Mouse (Mus musculus) hindbrain, embryonic 13.5 days (tissue): ENCODE results near the gene Mapk11. TPM values are rescaled to one million over a fixed set of nuclear protein-coding genes. Genes with fewer than 3 reads are reported as not detected.

Experiments used
- ATAC-seq: fragments of 200-750 bp; cut with Nextera tagmentation; 2 replicates; pipeline ENCODE4 v1.8.0; 2017; ENCODE audit warnings: moderate TSS enrichment; ENCODE audit not compliant: low FRiP score
- H3K27ac ChIP-seq: fragments of 300-500 bp; sonication (generic); 2 replicates; pipeline ENCODE4 v1.5.1; 2015; ENCODE audit warnings: inconsistent platforms, mild to moderate bottlenecking, moderate library complexity
- H3K27me3 ChIP-seq: fragments of 300-500 bp; sonication (generic); 2 replicates; pipeline ENCODE4 v1.6.1; 2015; ENCODE audit warnings: mild to moderate bottlenecking, inconsistent platforms
- H3K36me3 ChIP-seq: fragments of 300-500 bp; sonication (generic); 2 replicates; pipeline ENCODE4 v1.6.1; 2015; ENCODE audit warnings: mild to moderate bottlenecking, inconsistent platforms
- H3K4me1 ChIP-seq: fragments of 300-500 bp; sonication (generic); replicated peaks from 2 replicates; pipeline ENCODE4 v1.6.1; 2015; ENCODE audit warnings: inconsistent platforms
- H3K4me2 ChIP-seq: fragments of 300-500 bp; sonication (generic); 2 replicates; pipeline ENCODE4 v1.6.1; 2015; ENCODE audit warnings: inconsistent platforms, mild to moderate bottlenecking, moderate library complexity
- H3K4me3 ChIP-seq: fragments of 300-500 bp; sonication (generic); 2 replicates; pipeline ENCODE4 v1.5.1; 2015; ENCODE audit warnings: mild to moderate bottlenecking, inconsistent platforms
- H3K9ac ChIP-seq: fragments of 300-500 bp; sonication (generic); 2 replicates; pipeline ENCODE4 v1.6.1; 2015; ENCODE audit warnings: mild to moderate bottlenecking, inconsistent platforms
- H3K9me3 ChIP-seq: fragments of 300-500 bp; sonication (generic); 2 replicates; pipeline ENCODE4 v1.6.1; 2016; ENCODE audit warnings: inconsistent platforms
- WGBS: fragments of 180-500 bp; shearing (Covaris S2); methylation state at CpG from one replicate; pipeline ENCODE4 v1.1.7; 2015; 5-methylcytosine and 5-hydroxymethylcytosine counted together
- polyA plus RNA-seq: library from polyadenylated mRNA; unstranded; fragments of >200 nt; fragmentation: Nextera tagmentation; extraction: Ambion mirVana; gene quantifications from 2 replicates; pipeline ENCODE4 v1.2.1, GENCODE M21; 2015

Mapk11 gene
- polyA plus RNA-seq, 1 experiment from 2014 or later, result 36.5 TPM

GRCm38 (mm10) chr15:89122649-89123366 is 26.6 kb downstream of the Mapk11 start, which contains the start of gene Tubgcp6:
TSS of gene Tubgcp6 (minus strand) at chr15:89123112.
- peak; percentile 84 for ATAC-seq

DNA sequence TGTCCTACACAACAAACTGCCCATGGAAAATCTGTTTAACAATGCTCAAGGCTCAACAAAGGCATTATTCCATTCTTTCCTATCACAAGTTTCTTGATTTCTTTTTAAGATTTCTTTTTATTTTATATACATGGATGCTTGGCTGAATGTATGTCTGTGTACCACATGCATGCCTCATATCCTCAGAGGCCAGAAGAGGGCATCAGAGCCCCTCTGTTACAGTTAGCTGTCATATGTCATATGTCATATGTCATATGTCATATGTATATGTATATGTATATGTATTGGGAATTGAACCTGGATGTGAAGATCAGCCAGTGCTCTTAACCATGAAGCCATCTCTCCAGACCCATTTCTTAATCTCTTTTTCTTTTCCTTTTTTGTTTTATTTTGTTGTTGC is 31.4 kb downstream of the Mapk11 start:
- H3K36me3 ChIP-seq, result peaks cover 51% of the 10 kb centered on the region

More at GRCm38 (mm10) chr15:89122649-89123366, 26.6 kb downstream of the Mapk11 start, which contains the start of gene Tubgcp6:
- Histone ChIP-seq H3K4me3 (peak within 1 kb of the TSS; percentile 86), H3K36me3 (peaks cover 21% of the 10 kb centered on the region), H3K27ac (peak within 1 kb of the TSS; percentile 92), H3K4me2 (peak within 1 kb of the TSS; percentile 97), H3K4me1 (peaks cover 53% of the 10 kb centered on the region), H3K9ac (peak within 1 kb of the TSS; percentile 87), H3K9me3 (no peaks in the 10 kb centered on the region), H3K27me3 (no peaks in the 10 kb centered on the region)
- WGBS, result under 1% methylated on average over 47 of the region's 47 CpGs

GRCm38 (mm10) chr15:89110147-89110546 is 39.3 kb downstream of the Mapk11 start:
- Histone ChIP-seq H3K9me3 (no peaks in the 10 kb centered on the region), H3K4me3 (no peak overlapping the region), H3K4me2 (no peak overlapping the region), H3K27me3 (no peaks in the 10 kb centered on the region), H3K27ac (no peak overlapping the region), H3K9ac (no peak overlapping the region), H3K4me1 (no peaks in the 10 kb centered on the region), H3K36me3 (peaks cover 94% of the 10 kb centered on the region)
- no peak for ATAC-seq
- 86% methylated on average over 9 of the region's 9 CpGs for WGBS

More for the DNA sequence above, 31.4 kb downstream of the Mapk11 start:
- Histone ChIP-seq H3K4me1 (peaks cover 37% of the 10 kb centered on the region), H3K9ac (no peak overlapping the region), H3K4me2 (no peak overlapping the region), H3K4me3 (no peak overlapping the region), H3K9me3 (no peaks in the 10 kb centered on the region), H3K27ac (no peak overlapping the region), H3K27me3 (no peaks in the 10 kb centered on the region)
- ATAC-seq, result no peak

- no peak overlapping the region for H3K4me3 ChIP-seq
- no peaks in the 10 kb centered on the region for H3K9me3 ChIP-seq
- no peak for ATAC-seq
- H3K4me2 ChIP-seq, result no peak overlapping the region
- H3K27ac ChIP-seq, result no peak overlapping the region
- H3K36me3 ChIP-seq, result peaks cover 100% of the 10 kb centered on the region
- H3K9ac ChIP-seq, result no peak overlapping the region
- H3K4me1 ChIP-seq, result no peaks in the 10 kb centered on the region
- 96% methylated on average over 1 of the region's 1 CpGs for WGBS
- no peaks in the 10 kb centered on the region for H3K27me3 ChIP-seq
Observed at GRCm38 (mm10) chr15:89106976-89107375, 42.5 kb downstream of the Mapk11 start.

GRCm38 (mm10) chr15:89106073-89106472 is 43.4 kb downstream of the Mapk11 start:
- Histone ChIP-seq H3K4me1 (no peaks in the 10 kb centered on the region), H3K27ac (no peak overlapping the region), H3K27me3 (no peaks in the 10 kb centered on the region), H3K9ac (no peak overlapping the region), H3K9me3 (no peaks in the 10 kb centered on the region), H3K4me2 (no peak overlapping the region), H3K4me3 (no peak overlapping the region), H3K36me3 (peaks cover 100% of the 10 kb centered on the region)
- 92% methylated on average over 13 of the region's 13 CpGs for WGBS
- ATAC-seq, result no peak

DNA sequence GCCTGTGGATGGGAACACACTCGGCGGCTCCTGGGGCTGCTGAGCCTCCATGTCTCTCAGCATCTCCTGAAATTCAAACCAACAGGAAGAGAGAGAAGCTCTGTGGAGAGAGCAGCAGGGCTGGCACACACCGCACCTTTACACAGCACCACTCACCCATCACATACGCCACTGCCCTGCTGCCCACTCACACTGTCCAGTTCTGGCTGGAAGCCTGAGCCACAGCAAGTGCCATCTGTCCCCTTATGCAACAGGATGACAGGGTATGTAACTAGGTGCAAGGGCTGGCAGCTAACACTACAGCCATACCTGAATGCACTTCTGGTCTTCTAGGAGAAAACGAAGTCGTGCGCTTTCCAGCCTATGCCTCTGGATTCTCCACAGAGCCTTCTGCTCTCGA is 45.0 kb downstream of the Mapk11 start:
- Histone ChIP-seq H3K27ac (no peak overlapping the region), H3K27me3 (no peaks in the 10 kb centered on the region), H3K9ac (no peak overlapping the region), H3K4me2 (no peak overlapping the region), H3K4me1 (no peaks in the 10 kb centered on the region), H3K4me3 (no peak overlapping the region), H3K36me3 (peaks cover 100% of the 10 kb centered on the region), H3K9me3 (no peaks in the 10 kb centered on the region)
- WGBS, result 97% methylated on average over 8 of the region's 8 CpGs
- ATAC-seq, result no peak

GRCm38 (mm10) chr15:89103921-89104320 is 45.5 kb downstream of the Mapk11 start:
- H3K27ac ChIP-seq, result no peak overlapping the region
- ATAC-seq, result no peak
- peaks cover 100% of the 10 kb centered on the region for H3K36me3 ChIP-seq
- no peaks in the 10 kb centered on the region for H3K27me3 ChIP-seq
- H3K9ac ChIP-seq, result no peak overlapping the region
- H3K9me3 ChIP-seq, result no peaks in the 10 kb centered on the region
- H3K4me2 ChIP-seq, result no peak overlapping the region
- no peak overlapping the region for H3K4me3 ChIP-seq
- WGBS, result 89% methylated on average over 10 of the region's 10 CpGs
- no peaks in the 10 kb centered on the region for H3K4me1 ChIP-seq

- peaks cover 100% of the 10 kb centered on the region for H3K36me3 ChIP-seq
- H3K9me3 ChIP-seq, result no peaks in the 10 kb centered on the region
- no peak overlapping the region for H3K9ac ChIP-seq
- H3K27me3 ChIP-seq, result no peaks in the 10 kb centered on the region
- H3K27ac ChIP-seq, result no peak overlapping the region
- no peak overlapping the region for H3K4me2 ChIP-seq
- H3K4me3 ChIP-seq, result no peak overlapping the region
- WGBS, result 56% methylated on average over 5 of the region's 5 CpGs
- no peaks in the 10 kb centered on the region for H3K4me1 ChIP-seq
- no peak for ATAC-seq
Observed at GRCm38 (mm10) chr15:89102646-89103045, 46.8 kb downstream of the Mapk11 start.

- H3K4me2 ChIP-seq, result no peak overlapping the region
- ATAC-seq, result no peak
- no peaks in the 10 kb centered on the region for H3K27me3 ChIP-seq
- 96% methylated on average over 12 of the region's 12 CpGs for WGBS
- no peaks in the 10 kb centered on the region for H3K4me1 ChIP-seq
- no peak overlapping the region for H3K4me3 ChIP-seq
- no peak overlapping the region for H3K9ac ChIP-seq
- no peak overlapping the region for H3K27ac ChIP-seq
- H3K9me3 ChIP-seq, result no peaks in the 10 kb centered on the region
- H3K36me3 ChIP-seq, result peaks cover 100% of the 10 kb centered on the region
Observed at GRCm38 (mm10) chr15:89100823-89101222, 48.6 kb downstream of the Mapk11 start.

DNA sequence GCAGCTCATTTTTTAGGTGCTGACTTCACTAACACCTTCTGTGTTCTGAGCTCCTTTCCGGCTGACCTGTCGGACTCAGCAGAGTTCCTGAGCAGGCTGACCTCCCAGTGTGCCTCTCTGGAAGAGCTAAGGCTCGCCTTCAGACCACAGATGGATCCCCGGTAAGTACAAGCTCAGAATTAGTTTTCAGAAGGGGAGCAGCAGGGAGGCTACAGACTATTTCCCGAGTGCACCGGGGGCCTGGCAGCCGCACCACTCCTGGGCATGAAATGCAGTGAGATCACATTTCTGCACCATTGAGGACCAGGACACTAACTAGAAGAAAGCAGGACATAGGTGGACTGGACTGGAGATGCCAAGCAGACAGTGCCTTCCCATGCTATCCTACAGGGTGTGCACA is 50.8 kb downstream of the Mapk11 start:
- 93% methylated on average over 7 of the region's 7 CpGs for WGBS
- H3K4me3 ChIP-seq, result no peak overlapping the region

GRCm38 (mm10) chr15:89097450-89097849 is 52.0 kb downstream of the Mapk11 start:
- Histone ChIP-seq H3K4me3 (no peak overlapping the region), H3K9ac (no peak overlapping the region), H3K9me3 (no peaks in the 10 kb centered on the region), H3K4me1 (no peaks in the 10 kb centered on the region), H3K4me2 (no peak overlapping the region), H3K36me3 (peaks cover 100% of the 10 kb centered on the region), H3K27ac (no peak overlapping the region), H3K27me3 (no peaks in the 10 kb centered on the region)
- WGBS, result 92% methylated on average over 5 of the region's 5 CpGs
- no peak for ATAC-seq

More for the DNA sequence above, 50.8 kb downstream of the Mapk11 start:
- no peaks in the 10 kb centered on the region for H3K9me3 ChIP-seq
- H3K9ac ChIP-seq, result no peak overlapping the region
- no peaks in the 10 kb centered on the region for H3K27me3 ChIP-seq
- no peak overlapping the region for H3K27ac ChIP-seq
- H3K36me3 ChIP-seq, result peaks cover 100% of the 10 kb centered on the region
- H3K4me1 ChIP-seq, result no peaks in the 10 kb centered on the region
- H3K4me2 ChIP-seq, result no peak overlapping the region
- no peak for ATAC-seq
